In the genomic region with DNA sequence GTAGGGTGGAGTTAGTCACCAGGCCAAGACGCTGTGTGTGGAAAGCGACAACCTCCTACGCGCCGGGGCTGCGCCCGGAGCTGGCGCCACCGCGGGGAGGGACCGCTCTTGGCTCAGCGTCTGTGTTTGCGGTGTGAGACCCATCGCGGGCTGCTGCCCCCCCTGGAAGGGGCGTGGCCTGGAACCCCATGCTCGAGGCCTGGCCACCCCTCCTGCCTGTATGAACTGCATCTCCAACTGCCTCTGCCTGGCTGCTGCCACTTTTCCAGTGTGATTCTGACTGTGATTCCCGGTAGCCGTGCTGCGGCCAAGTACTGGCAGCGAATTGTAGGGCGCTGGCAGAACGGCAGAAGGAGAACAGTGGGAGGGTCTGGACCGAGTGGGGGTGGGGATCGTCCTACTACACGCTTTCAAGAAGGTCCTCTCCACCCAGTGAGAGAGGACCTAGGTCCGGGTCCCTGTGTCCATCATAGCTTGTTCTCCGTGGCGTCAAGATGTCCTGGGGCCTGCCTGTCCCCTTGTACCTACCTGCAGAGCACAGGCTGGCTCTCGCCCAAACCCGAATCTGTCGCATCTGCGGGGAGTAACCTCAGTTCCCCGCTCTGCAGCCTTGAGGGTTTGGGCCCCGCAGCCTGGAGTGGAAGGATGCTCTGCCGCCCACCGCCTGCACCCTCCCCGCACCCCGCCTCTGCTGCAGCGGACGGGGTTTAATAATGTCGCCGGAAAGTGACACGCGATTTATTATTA, we compare ENCODE assay signal across 9 mouse cellular contexts. TPM values are rescaled to one million over a fixed set of nuclear protein-coding genes. Genes with fewer than 3 reads are reported as not detected.
DNase-seq lines count a peak whose midpoint lies in the region; ATAC-seq and TF ChIP-seq lines count a peak whose summit lies in the region.
"Had no signal": no experiment of that assay in that cellular context is flagged by ENCODE, and none has a peak within 500 bp of the region (broad histone marks: within the 10 kb centered on the region; RNA-seq: fewer than 3 reads in every experiment).

No protein-coding gene starts in this region.

- no peaks in the 10 kb centered on the region for H3K9me3 ChIP-seq in hindbrain, embryonic 16.5 days (ENCODE audit: control insufficient read depth, low read length)
- H3K9me3 ChIP-seq in limb, embryonic 12.5 days = no peaks in the 10 kb centered on the region
- no peaks in the 10 kb centered on the region for H3K9me3 ChIP-seq in midbrain, embryonic 13.5 days
- no peaks in the 10 kb centered on the region for H3K9me3 ChIP-seq in stomach, embryonic 16.5 days (replicated peaks; ENCODE audit: control insufficient read depth, low read length)

- peak; percentile 34; the same call in 1 of the 2 replicates for ATAC-seq in hindbrain, embryonic 16.5 days
- no peak for ATAC-seq in limb, embryonic 12.5 days (ENCODE audit: insufficient number of reproducible peaks, insufficient read depth, low FRiP score, low TSS enrichment, low read depth)
- ATAC-seq in midbrain, embryonic 13.5 days = peak; percentile 3; the same call in 1 of the 2 replicates
- ATAC-seq in stomach, embryonic 16.5 days (ENCODE audit: insufficient read depth, low FRiP score) = peak; percentile 21; the same call in 1 of the 2 replicates
- ATAC-seq: Patski had no signal

- H3K9ac ChIP-seq in hindbrain, embryonic 16.5 days (ENCODE audit: low read depth, low read length) = peak overlapping the region; percentile 54
- peak overlapping the region; percentile 18; the same call in 1 of the 2 replicates for H3K9ac ChIP-seq in limb, embryonic 12.5 days (replicated peaks)
- peak overlapping the region; percentile 44; the same call in 1 of the 2 replicates for H3K9ac ChIP-seq in midbrain, embryonic 13.5 days (replicated peaks)
- peak overlapping the region; percentile 63 for H3K9ac ChIP-seq in stomach, embryonic 16.5 days (ENCODE audit: low read length)

- no peak for TF ChIP-seq CTCF in layer of hippocampus, adult 2 months (conservative IDR thresholded peaks at IDR 0.05)

- H3K4me1 ChIP-seq in hindbrain, embryonic 16.5 days (ENCODE audit: control insufficient read depth, insufficient read depth, low read depth, low read length) = peaks cover 35% of the 10 kb centered on the region
- H3K4me1 ChIP-seq in limb, embryonic 12.5 days (replicated peaks) = peaks cover 65% of the 10 kb centered on the region
- H3K4me1 ChIP-seq in midbrain, embryonic 13.5 days (replicated peaks) = peaks cover 40% of the 10 kb centered on the region
- H3K4me1 ChIP-seq in stomach, embryonic 16.5 days (ENCODE audit: control insufficient read depth, insufficient read depth, low read length) = peaks cover 34% of the 10 kb centered on the region

- no peaks in the 10 kb centered on the region for H3K36me3 ChIP-seq in hindbrain, embryonic 16.5 days (ENCODE audit: control insufficient read depth, insufficient read depth, low read length)
- H3K36me3 ChIP-seq in limb, embryonic 12.5 days = no peaks in the 10 kb centered on the region
- H3K36me3 ChIP-seq in midbrain, embryonic 13.5 days = no peaks in the 10 kb centered on the region
- H3K36me3 ChIP-seq in stomach, embryonic 16.5 days (ENCODE audit: control insufficient read depth, insufficient read depth, low read length) = no peaks in the 10 kb centered on the region

- under 1% methylated on average over 45 of the region's 45 CpGs for WGBS in hindbrain, embryonic 16.5 days
- under 1% methylated on average over 45 of the region's 45 CpGs for WGBS in limb, embryonic 12.5 days
- under 1% methylated on average over 45 of the region's 45 CpGs for WGBS in midbrain, embryonic 13.5 days
- under 1% methylated on average over 45 of the region's 45 CpGs for WGBS in stomach, embryonic 16.5 days

- H3K27ac ChIP-seq in layer of hippocampus, adult 2 months = 0 out of 2 replicates have a peak overlapping the region, but pooled peaks have one; percentile 28
- H3K27ac ChIP-seq in hindbrain, embryonic 16.5 days (ENCODE audit: low read depth, low read length) = 0 out of 2 replicates have a peak overlapping the region, but pooled peaks have one; percentile 13
- no peak overlapping the region for H3K27ac ChIP-seq in limb, embryonic 12.5 days
- no peak overlapping the region for H3K27ac ChIP-seq in midbrain, embryonic 13.5 days
- H3K27ac ChIP-seq in stomach, embryonic 16.5 days (ENCODE audit: low read length) = no peak overlapping the region

- peaks cover 41% of the 10 kb centered on the region for H3K27me3 ChIP-seq in hindbrain, embryonic 16.5 days (replicated peaks; ENCODE audit: control insufficient read depth, insufficient read depth, low read length)
- H3K27me3 ChIP-seq in limb, embryonic 12.5 days = peaks cover 91% of the 10 kb centered on the region
- peaks cover 97% of the 10 kb centered on the region for H3K27me3 ChIP-seq in midbrain, embryonic 13.5 days
- peaks cover 65% of the 10 kb centered on the region for H3K27me3 ChIP-seq in stomach, embryonic 16.5 days (ENCODE audit: control insufficient read depth, insufficient read depth, low read length)

- H3K4me2 ChIP-seq in hindbrain, embryonic 16.5 days (ENCODE audit: low read length) = peak overlapping the region; percentile 62
- peak overlapping the region; percentile 57 for H3K4me2 ChIP-seq in limb, embryonic 12.5 days
- H3K4me2 ChIP-seq in midbrain, embryonic 13.5 days (replicated peaks) = peak overlapping the region; percentile 55
- peak overlapping the region; percentile 70 for H3K4me2 ChIP-seq in stomach, embryonic 16.5 days (ENCODE audit: low read depth, low read length)

- peak overlapping the region; percentile 40 for H3K4me3 ChIP-seq in layer of hippocampus, adult 2 months
- H3K4me3 ChIP-seq in hindbrain, embryonic 16.5 days (ENCODE audit: low read length) = peak overlapping the region; percentile 29
- peak overlapping the region; percentile 34 for H3K4me3 ChIP-seq in limb, embryonic 12.5 days (replicated peaks)
- H3K4me3 ChIP-seq in midbrain, embryonic 13.5 days (replicated peaks) = peak overlapping the region; percentile 30
- peak overlapping the region; percentile 40 for H3K4me3 ChIP-seq in stomach, embryonic 16.5 days (replicated peaks; ENCODE audit: low read length)

- DNase-seq in layer of hippocampus, adult 2 months (ENCODE audit: low spot score in 2 of 2) = no peak
- no peak for DNase-seq in layer of hippocampus, postnatal 25 days (ENCODE audit: extremely low spot score in 1 of 2, low spot score in 1 of 2)
- peak; percentile 88 for DNase-seq in cerebellum, adult 9-11 months
- peak; percentile 61 for DNase-seq in gastrocnemius, postnatal 10 days

RNA-seq across cellular contexts. Expression of gene Kazald1, which starts 4.9 kb away (rescaled TPM):
- total RNA-seq in layer of hippocampus, adult 2 months (2021) = 1 to 10 TPM; 1.4 to 1.9 TPM
- 1 to 10 TPM; 1.2 to 1.7 TPM for total RNA-seq in layer of hippocampus, postnatal 25 days (2021)
- total RNA-seq in gastrocnemius, postnatal 10 days (2021) = 10 to 100 TPM; 11.4 to 19.2 TPM
- 4.0 and 5.5 TPM in 2 replicates for polyA plus RNA-seq in hindbrain, embryonic 16.5 days (2015; fragmentation: Nextera tagmentation; extraction: Ambion mirVana)
- polyA plus RNA-seq in limb, embryonic 12.5 days (2016; fragmentation: Nextera tagmentation; extraction: Ambion mirVana) = 3.3 and 4.1 TPM in 2 replicates
- 0.94 and 1.1 TPM in 2 replicates for polyA plus RNA-seq in midbrain, embryonic 13.5 days (2015; fragmentation: Nextera tagmentation; extraction: Ambion mirVana)
- 22.9 and 41.4 TPM in 2 replicates for polyA plus RNA-seq in stomach, embryonic 16.5 days (2015; fragmentation: Nextera tagmentation; extraction: Ambion mirVana)

RNA-seq across cellular contexts. Expression of gene Sfxn3, which starts 32.6 kb away (rescaled TPM):
- 10 to 100 TPM; 87.3 to 99.8 TPM for total RNA-seq in layer of hippocampus, adult 2 months (2021)
- 100 to 1,000 TPM in 1 of 2 experiments, 10 to 100 TPM in 1; 89.0 to 105 TPM for total RNA-seq in layer of hippocampus, postnatal 25 days (2021)
- total RNA-seq in gastrocnemius, postnatal 10 days (2021) = 10 to 100 TPM; 24.1 to 24.2 TPM
- polyA plus RNA-seq in hindbrain, embryonic 16.5 days (2015; fragmentation: Nextera tagmentation; extraction: Ambion mirVana) = 76.8 and 85.4 TPM in 2 replicates
- polyA plus RNA-seq in limb, embryonic 12.5 days (2016; fragmentation: Nextera tagmentation; extraction: Ambion mirVana) = 18.3 and 19.2 TPM in 2 replicates
- 58.1 and 61.2 TPM in 2 replicates for polyA plus RNA-seq in midbrain, embryonic 13.5 days (2015; fragmentation: Nextera tagmentation; extraction: Ambion mirVana)
- polyA plus RNA-seq in stomach, embryonic 16.5 days (2015; fragmentation: Nextera tagmentation; extraction: Ambion mirVana) = 28.3 and 29.8 TPM in 2 replicates

RNA-seq across cellular contexts. Expression of gene Pdzd7, which starts 34.4 kb away (rescaled TPM):
- 1 to 10 TPM; 2.1 to 3.3 TPM for total RNA-seq in layer of hippocampus, adult 2 months (2021)
- 1 to 10 TPM; 1.8 to 2.9 TPM for total RNA-seq in layer of hippocampus, postnatal 25 days (2021)
- 10 to 100 TPM; 12.4 to 19.5 TPM for total RNA-seq in gastrocnemius, postnatal 10 days (2021)
- polyA plus RNA-seq in hindbrain, embryonic 16.5 days (2015; fragmentation: Nextera tagmentation; extraction: Ambion mirVana) = 3.0 and 3.2 TPM in 2 replicates
- 0.20 and 0.56 TPM in 2 replicates for polyA plus RNA-seq in limb, embryonic 12.5 days (2016; fragmentation: Nextera tagmentation; extraction: Ambion mirVana)
- 1.3 and 1.8 TPM in 2 replicates for polyA plus RNA-seq in midbrain, embryonic 13.5 days (2015; fragmentation: Nextera tagmentation; extraction: Ambion mirVana)
- polyA plus RNA-seq in stomach, embryonic 16.5 days (2015; fragmentation: Nextera tagmentation; extraction: Ambion mirVana) = 0.21 and 0.48 TPM in 2 replicates

Comparison
In these comparisons a context has a peak if more than half of its experiments do, and no peak if none do; other contexts are left out.
1. DNase-seq: peak in cerebellum, adult 9-11 months (single experiment) and gastrocnemius, postnatal 10 days (single experiment); none in layer of hippocampus, adult 2 months (0 of 2) and layer of hippocampus, postnatal 25 days (0 of 2).
2. H3K27ac ChIP-seq: peak in layer of hippocampus, adult 2 months (single experiment) and hindbrain, embryonic 16.5 days (single experiment); none in limb, embryonic 12.5 days (single experiment), midbrain, embryonic 13.5 days (single experiment) and stomach, embryonic 16.5 days (single experiment).
3. Peak in every context shown above with its lines, with median percentiles within 50 percentile points of each other: H3K4me3 ChIP-seq, H3K4me2 ChIP-seq and H3K9ac ChIP-seq.